23 mouse cellular contexts compared by ENCODE assay signal in the genomic region with DNA sequence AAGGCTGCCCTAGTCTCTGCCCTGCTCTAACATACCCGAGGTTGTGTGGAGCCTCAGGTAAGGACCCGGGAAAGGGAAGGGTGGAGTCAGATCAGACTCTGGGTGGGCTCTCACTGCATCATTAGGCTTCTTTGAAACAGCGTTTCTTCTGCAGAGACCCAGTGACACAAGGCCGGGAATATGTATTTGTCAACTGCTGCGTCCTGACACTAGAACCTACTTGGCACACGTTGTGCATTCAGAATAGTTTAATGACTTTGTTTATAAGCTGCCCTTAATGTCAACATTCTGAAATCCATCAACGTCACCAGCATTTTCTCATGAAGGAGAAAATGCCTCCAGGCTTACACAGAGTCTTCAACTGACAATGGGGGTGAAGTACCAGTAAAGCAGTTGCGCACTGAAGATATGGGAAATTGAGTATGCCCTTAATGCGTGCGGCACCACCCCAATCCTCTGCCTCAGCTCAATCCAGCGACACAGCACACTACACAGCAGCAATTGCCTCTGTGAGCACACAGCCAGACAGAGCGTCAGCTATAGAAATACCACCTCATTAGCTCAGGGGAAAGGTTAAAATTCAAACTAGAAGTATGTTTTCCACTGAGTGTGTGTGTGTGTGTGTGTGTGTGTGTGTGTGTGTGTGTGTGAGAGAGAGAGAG.
A peak's percentile ranks its signal among the peaks of the same experiment; 100 is the strongest.
DNase-seq lines count a peak whose midpoint lies in the region; ATAC-seq and TF ChIP-seq lines count a peak whose summit lies in the region.
"Had no signal": no experiment of that assay in that cellular context is flagged by ENCODE, and none has a peak within 500 bp of the region (broad histone marks: within the 10 kb centered on the region; RNA-seq: fewer than 3 reads in every experiment).

No protein-coding gene starts in this region.

- no peak overlapping the region for H3K4me2 ChIP-seq in hindbrain, embryonic 14.5 days (replicated peaks)
- H3K4me2 ChIP-seq in liver, postnatal 0 days (ENCODE audit: low read depth, low read length): no peak overlapping the region
- no peak overlapping the region for H3K4me2 ChIP-seq in liver, embryonic 11.5 days
- no peak overlapping the region for H3K4me2 ChIP-seq in midbrain, embryonic 11.5 days
- no peak overlapping the region for H3K4me2 ChIP-seq in midbrain, embryonic 14.5 days (ENCODE audit: low read length)
- H3K4me2 ChIP-seq: forebrain, embryonic 12.5 days; intestine, embryonic 15.5 days; limb, embryonic 15.5 days; liver, embryonic 15.5 days; midbrain, embryonic 15.5 days; neural tube, embryonic 12.5 days had no signal

- H3K9me3 ChIP-seq in hindbrain, embryonic 10.5 days: no peaks in the 10 kb centered on the region
- H3K9me3 ChIP-seq in hindbrain, embryonic 14.5 days (ENCODE audit: control insufficient read depth, low read length): no peaks in the 10 kb centered on the region
- no peaks in the 10 kb centered on the region for H3K9me3 ChIP-seq in liver, postnatal 0 days (ENCODE audit: low read length)
- no peaks in the 10 kb centered on the region for H3K9me3 ChIP-seq in liver, embryonic 11.5 days (ENCODE audit: control insufficient read depth, low read length)
- H3K9me3 ChIP-seq in midbrain, embryonic 11.5 days (ENCODE audit: control insufficient read depth, low read length): no peaks in the 10 kb centered on the region
- H3K9me3 ChIP-seq in midbrain, embryonic 14.5 days (ENCODE audit: control insufficient read depth, low read length): no peaks in the 10 kb centered on the region
- H3K9me3 ChIP-seq: forebrain, embryonic 12.5 days; intestine, embryonic 15.5 days; limb, embryonic 15.5 days; liver, embryonic 15.5 days; midbrain, embryonic 15.5 days; neural tube, embryonic 12.5 days had no signal

- H3K36me3 ChIP-seq in hindbrain, embryonic 10.5 days: no peaks in the 10 kb centered on the region
- no peaks in the 10 kb centered on the region for H3K36me3 ChIP-seq in hindbrain, embryonic 14.5 days (replicated peaks; ENCODE audit: control insufficient read depth, insufficient read depth)
- no peaks in the 10 kb centered on the region for H3K36me3 ChIP-seq in liver, postnatal 0 days (replicated peaks; ENCODE audit: insufficient read depth, low read length)
- H3K36me3 ChIP-seq in liver, embryonic 11.5 days (ENCODE audit: control insufficient read depth, insufficient read depth, low read length): no peaks in the 10 kb centered on the region
- H3K36me3 ChIP-seq in midbrain, embryonic 11.5 days (ENCODE audit: control insufficient read depth, insufficient read depth, low read length): no peaks in the 10 kb centered on the region
- H3K36me3 ChIP-seq in midbrain, embryonic 14.5 days (ENCODE audit: control insufficient read depth, insufficient read depth, low read length): no peaks in the 10 kb centered on the region
- H3K36me3 ChIP-seq: forebrain, embryonic 12.5 days; intestine, embryonic 15.5 days; limb, embryonic 15.5 days; liver, embryonic 15.5 days; midbrain, embryonic 15.5 days; neural tube, embryonic 12.5 days had no signal

- no peak for DNase-seq in hindbrain, embryonic 10.5 days (ENCODE audit: low spot score)
- no peak for DNase-seq in hindbrain, embryonic 14.5 days (ENCODE audit: low spot score)
- DNase-seq in liver, postnatal 0 days: no peak
- DNase-seq in liver, embryonic 11.5 days (ENCODE audit: low spot score): no peak
- DNase-seq in midbrain, embryonic 11.5 days (ENCODE audit: low spot score, missing footprints): peak; percentile 66
- no peak for DNase-seq in midbrain, embryonic 14.5 days
- no peak for DNase-seq in embryo, embryonic 10.5 days (ENCODE audit: low spot score)
- DNase-seq: cerebellum, adult 11-12 months; cerebellum, postnatal 10 days; gastrocnemius, adult 2 months; heart, postnatal 4 days; left cerebral cortex, postnatal 4 days; right cerebral cortex, postnatal 14 days; thymus, postnatal 14 days had no signal

- WGBS in hindbrain, embryonic 10.5 days: 81% methylated on average over 12 of the region's 12 CpGs
- WGBS in hindbrain, embryonic 14.5 days: 55% methylated on average over 12 of the region's 12 CpGs
- WGBS in liver, postnatal 0 days (ENCODE audit: insufficient replicate concordance): 64% methylated on average over 12 of the region's 12 CpGs
- 69% methylated on average over 12 of the region's 12 CpGs for WGBS in liver, embryonic 11.5 days
- WGBS in midbrain, embryonic 11.5 days: 79% methylated on average over 12 of the region's 12 CpGs
- 75% methylated on average over 12 of the region's 12 CpGs for WGBS in midbrain, embryonic 14.5 days

- no peak overlapping the region for H3K9ac ChIP-seq in hindbrain, embryonic 14.5 days
- H3K9ac ChIP-seq in liver, postnatal 0 days (replicated peaks): no peak overlapping the region
- no peak overlapping the region for H3K9ac ChIP-seq in liver, embryonic 11.5 days (ENCODE audit: low read depth, low read length)
- no peak overlapping the region for H3K9ac ChIP-seq in midbrain, embryonic 11.5 days (ENCODE audit: low read length)
- H3K9ac ChIP-seq in midbrain, embryonic 14.5 days (replicated peaks; ENCODE audit: low read length): no peak overlapping the region
- H3K9ac ChIP-seq: forebrain, embryonic 12.5 days; intestine, embryonic 15.5 days; limb, embryonic 15.5 days; liver, embryonic 15.5 days; midbrain, embryonic 15.5 days; neural tube, embryonic 12.5 days had no signal

- TF ChIP-seq EP300 in liver, postnatal 0 days (IDR thresholded peaks at IDR 0.05; ENCODE audit: low read depth): no peak

- H3K4me3 ChIP-seq in hindbrain, embryonic 10.5 days: no peak overlapping the region
- no peak overlapping the region for H3K4me3 ChIP-seq in hindbrain, embryonic 14.5 days (replicated peaks; ENCODE audit: low read length)
- H3K4me3 ChIP-seq in liver, postnatal 0 days (ENCODE audit: low read depth, low read length): no peak overlapping the region
- no peak overlapping the region for H3K4me3 ChIP-seq in liver, embryonic 11.5 days (ENCODE audit: low read depth, low read length)
- no peak overlapping the region for H3K4me3 ChIP-seq in midbrain, embryonic 11.5 days (ENCODE audit: low read depth, low read length)
- H3K4me3 ChIP-seq in midbrain, embryonic 14.5 days (replicated peaks; ENCODE audit: low read depth, low read length): no peak overlapping the region
- H3K4me3 ChIP-seq: forebrain, embryonic 12.5 days; gastrocnemius, adult 2 months; intestine, embryonic 15.5 days; left cerebral cortex, adult 2 months; limb, embryonic 15.5 days; liver, embryonic 15.5 days; megakaryocyte, embryonic 14.5 days; midbrain, embryonic 15.5 days; neural tube, embryonic 12.5 days had no signal

- TF ChIP-seq CTCF in liver, postnatal 0 days (IDR thresholded peaks at IDR 0.05; ENCODE audit: low read depth): no peak

- no peak for ATAC-seq in hindbrain, embryonic 14.5 days (ENCODE audit: low FRiP score)
- no peak for ATAC-seq in liver, postnatal 0 days
- ATAC-seq in liver, embryonic 11.5 days (replicated peaks; ENCODE audit: low FRiP score): no peak
- ATAC-seq in midbrain, embryonic 11.5 days (ENCODE audit: low FRiP score): no peak
- ATAC-seq in midbrain, embryonic 14.5 days (ENCODE audit: low FRiP score, low TSS enrichment): no peak
- ATAC-seq: CD4-positive, CD25-positive, alpha-beta regulatory T cell, adult 4 months; intestine, embryonic 15.5 days; midbrain, embryonic 15.5 days had no signal

- 0 out of 2 replicates have a peak overlapping the region, but pooled peaks have one; percentile 16 for H3K27ac ChIP-seq in hindbrain, embryonic 10.5 days
- no peak overlapping the region for H3K27ac ChIP-seq in hindbrain, embryonic 14.5 days
- H3K27ac ChIP-seq in liver, postnatal 0 days (ENCODE audit: low read depth): peak overlapping the region; percentile 16; the same call in 1 of the 2 replicates
- no peak overlapping the region for H3K27ac ChIP-seq in liver, embryonic 11.5 days (ENCODE audit: low read depth, low read length)
- H3K27ac ChIP-seq in midbrain, embryonic 11.5 days (ENCODE audit: low read depth, low read length): no peak overlapping the region
- H3K27ac ChIP-seq in midbrain, embryonic 14.5 days (replicated peaks; ENCODE audit: low read depth, low read length): no peak overlapping the region
- H3K27ac ChIP-seq: forebrain, embryonic 12.5 days; gastrocnemius, adult 2 months; intestine, embryonic 15.5 days; left cerebral cortex, adult 2 months; limb, embryonic 15.5 days; liver, embryonic 15.5 days; midbrain, embryonic 15.5 days; neural tube, embryonic 12.5 days had no signal

- no peaks in the 10 kb centered on the region for H3K27me3 ChIP-seq in hindbrain, embryonic 10.5 days (ENCODE audit: insufficient read depth, poor library complexity, severe bottlenecking)
- no peaks in the 10 kb centered on the region for H3K27me3 ChIP-seq in hindbrain, embryonic 14.5 days (ENCODE audit: control insufficient read depth, insufficient read depth, low read length)
- no peaks in the 10 kb centered on the region for H3K27me3 ChIP-seq in liver, postnatal 0 days (ENCODE audit: insufficient read depth, low read length)
- H3K27me3 ChIP-seq in liver, embryonic 11.5 days (replicated peaks; ENCODE audit: control insufficient read depth, insufficient read depth, low read length): no peaks in the 10 kb centered on the region
- no peaks in the 10 kb centered on the region for H3K27me3 ChIP-seq in midbrain, embryonic 11.5 days (ENCODE audit: control insufficient read depth, insufficient read depth, low read length)
- H3K27me3 ChIP-seq in midbrain, embryonic 14.5 days (ENCODE audit: control insufficient read depth, insufficient read depth, low read length): no peaks in the 10 kb centered on the region
- H3K27me3 ChIP-seq: forebrain, embryonic 12.5 days; intestine, embryonic 15.5 days; limb, embryonic 15.5 days; liver, embryonic 15.5 days; midbrain, embryonic 15.5 days; neural tube, embryonic 12.5 days had no signal

- H3K4me1 ChIP-seq in hindbrain, embryonic 10.5 days (replicated peaks): peaks cover 17% of the 10 kb centered on the region
- 0 out of 2 replicates have a peak, but pooled peaks cover 8% of the 10 kb centered on the region for H3K4me1 ChIP-seq in hindbrain, embryonic 14.5 days (replicated peaks; ENCODE audit: control insufficient read depth, insufficient read depth, low read length)
- peaks cover 5% of the 10 kb centered on the region; the same call in 1 of the 2 replicates for H3K4me1 ChIP-seq in liver, postnatal 0 days (ENCODE audit: insufficient read depth)
- H3K4me1 ChIP-seq in liver, embryonic 11.5 days (replicated peaks; ENCODE audit: control insufficient read depth, insufficient read depth, low read length): no peaks in the 10 kb centered on the region
- no peaks in the 10 kb centered on the region for H3K4me1 ChIP-seq in midbrain, embryonic 11.5 days (ENCODE audit: control insufficient read depth, insufficient read depth, low read length)
- H3K4me1 ChIP-seq in midbrain, embryonic 14.5 days (ENCODE audit: control insufficient read depth, insufficient read depth, low read length): no peaks in the 10 kb centered on the region
- H3K4me1 ChIP-seq: intestine, embryonic 15.5 days; limb, embryonic 15.5 days; midbrain, embryonic 15.5 days; neural tube, embryonic 12.5 days had no signal

Comparison
In these comparisons a context has a peak if more than half of its experiments do, and no peak if none do; other contexts are left out.
1. H3K27ac ChIP-seq: peak in hindbrain, embryonic 10.5 days (single experiment) and liver, postnatal 0 days (single experiment); none in hindbrain, embryonic 14.5 days (single experiment), liver, embryonic 11.5 days (single experiment), midbrain, embryonic 11.5 days (single experiment) and midbrain, embryonic 14.5 days (single experiment).